Mouse (Mus musculus): Measurements from ENCODE around the gene Dhrs13. TPM values are rescaled to one million over a fixed set of nuclear protein-coding genes. Genes with fewer than 3 reads are reported as not detected.
"Not testable (repeated sequence)": the region's sequence is repeated elsewhere in the genome, so short reads cannot be mapped to it uniquely, and the experiment has no call there.

The Dhrs13 gene
- total RNA-seq, 2 experiments from 2014 or later, result 6.2 to 7.6 TPM

GRCm38 (mm10) chr11:78040878-78041277 is 8.8 kb downstream of the Dhrs13 start:
- DNase-seq (ENCODE audit: low spot score in 2 of 2), result no peak

- not testable (repeated sequence) for DNase-seq (ENCODE audit: low spot score in 2 of 2)
Observed at GRCm38 (mm10) chr11:78042290-78042870, 10.3 kb downstream of the Dhrs13 start.

- DNase-seq (ENCODE audit: low spot score in 2 of 2), result peak in 1 of 2 experiments; percentile 74
Observed at GRCm38 (mm10) chr11:78044758-78045251, 12.7 kb downstream of the Dhrs13 start.

- DNase-seq (ENCODE audit: low spot score in 2 of 2), result not testable (repeated sequence)
Observed at GRCm38 (mm10) chr11:78048637-78049036, 16.6 kb downstream of the Dhrs13 start.

- DNase-seq (ENCODE audit: low spot score in 2 of 2), result no peak
Observed at GRCm38 (mm10) chr11:78053078-78053477, 21.0 kb downstream of the Dhrs13 start.

- no peak for DNase-seq (ENCODE audit: low spot score in 2 of 2)
Observed at GRCm38 (mm10) chr11:78056946-78057345, 24.9 kb downstream of the Dhrs13 start.

GRCm38 (mm10) chr11:78059833-78060757 is 28.0 kb downstream of the Dhrs13 start:
- peak in 1 of 2 experiments; percentile 79 for DNase-seq (ENCODE audit: low spot score in 2 of 2)

GRCm38 (mm10) chr11:78062563-78062962 is 30.5 kb downstream of the Dhrs13 start:
- DNase-seq (ENCODE audit: low spot score in 2 of 2), result no peak

- no peak for DNase-seq (ENCODE audit: low spot score in 2 of 2)
Observed at GRCm38 (mm10) chr11:78065906-78066305, 33.8 kb downstream of the Dhrs13 start.

GRCm38 (mm10) chr11:78066641-78067040 is 34.6 kb downstream of the Dhrs13 start:
- DNase-seq (ENCODE audit: low spot score in 2 of 2), result no peak

GRCm38 (mm10) chr11:78067566-78067965 is 35.5 kb downstream of the Dhrs13 start:
- no peak for DNase-seq (ENCODE audit: low spot score in 2 of 2)

GRCm38 (mm10) chr11:78069130-78069529 is 37.0 kb downstream of the Dhrs13 start:
- no peak for DNase-seq (ENCODE audit: low spot score in 2 of 2)

- DNase-seq (ENCODE audit: low spot score in 2 of 2), result no peak
Observed at GRCm38 (mm10) chr11:78069646-78070045, 37.6 kb downstream of the Dhrs13 start.

GRCm38 (mm10) chr11:78071938-78072337 is 39.9 kb downstream of the Dhrs13 start:
- DNase-seq (ENCODE audit: low spot score in 2 of 2), result no peak

GRCm38 (mm10) chr11:78072425-78073130 is 40.5 kb downstream of the Dhrs13 start:
- DNase-seq (ENCODE audit: low spot score in 2 of 2), result no peak

GRCm38 (mm10) chr11:78073577-78074276 is 41.6 kb downstream of the Dhrs13 start:
- no peak for DNase-seq (ENCODE audit: low spot score in 2 of 2)

GRCm38 (mm10) chr11:78074277-78074652 is 42.2 kb downstream of the Dhrs13 start:
- no peak for DNase-seq (ENCODE audit: low spot score in 2 of 2)

GRCm38 (mm10) chr11:78074666-78075065 is 42.6 kb downstream of the Dhrs13 start:
- no peak for DNase-seq (ENCODE audit: low spot score in 2 of 2)

- peak; percentile 58 to 82 for DNase-seq (ENCODE audit: low spot score in 2 of 2)
Observed at GRCm38 (mm10) chr11:78079961-78080921, 48.2 kb downstream of the Dhrs13 start, which contains the start of gene Eral1. Eral1 (minus strand) TSS chr11:78080383.

- DNase-seq (ENCODE audit: low spot score in 2 of 2), result no peak
Observed at GRCm38 (mm10) chr11:78083595-78083994, 51.5 kb downstream of the Dhrs13 start.

All from gastrocnemius, postnatal 4 days (tissue).